Comparison of ENCODE assay signal across 8 mouse cellular contexts in the genomic region with DNA sequence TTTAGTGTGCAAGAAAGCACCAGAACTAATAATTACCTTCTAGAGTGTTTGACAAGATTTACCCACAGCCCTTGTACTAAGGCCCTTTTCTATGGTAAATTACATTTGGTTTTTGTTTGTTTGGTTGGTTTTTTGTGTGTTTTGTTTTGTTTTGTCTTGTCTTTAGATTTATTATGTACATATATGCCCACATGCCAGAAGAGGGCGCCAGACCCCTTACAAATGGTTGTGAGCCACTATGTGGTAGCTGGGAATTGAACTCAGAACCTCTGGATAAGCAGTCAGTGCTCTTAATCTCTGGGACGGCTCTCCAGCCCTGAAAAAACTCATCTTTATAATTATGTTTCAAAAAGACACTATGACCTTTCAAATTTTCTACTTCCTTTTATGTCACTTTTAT. TPM values are rescaled to one million over a fixed set of nuclear protein-coding genes. Genes with fewer than 3 reads are reported as not detected.
DNase-seq lines count a peak whose midpoint lies in the region; ATAC-seq and TF ChIP-seq lines count a peak whose summit lies in the region.

No protein-coding gene starts in this region.

- no peak for TF ChIP-seq EP300 in heart, adult 2 months (IDR thresholded peaks at IDR 0.05; ENCODE audit: insufficient read depth, low read depth, low read length)

- H3K36me3 ChIP-seq in heart, adult 2 months (ENCODE audit: control insufficient read depth, insufficient read depth, low read length): no peaks in the 10 kb centered on the region; the same call in 1 of the 2 replicates

- 19% methylated on average over 2 of the region's 2 CpGs for WGBS in heart, adult 2 months

- TF ChIP-seq CTCF in heart, adult 2 months (IDR thresholded peaks at IDR 0.05): peak; percentile 68

- no peak for ATAC-seq in inflammation-experienced regulatory T-cells, adult 6 months

- intact Hi-C loops in heart, adult 2 months (cut with DNase I): loop anchor here (2.0 to 5.0 kb wide), 2 partner anchors 90 to 194 kb away; a partner anchor contains a TSS
- intact Hi-C loops in heart, postnatal 25 days (cut with DNase I): loop anchor here (2.0 kb wide), 1 partner anchor 194 kb away; no protein-coding TSS in a partner anchor

- no peak overlapping the region for H3K4me3 ChIP-seq in heart, adult 2 months

- H3K79me2 ChIP-seq in heart, adult 2 months (replicated peaks; ENCODE audit: control insufficient read depth, insufficient read depth, low read length): no peaks in the 10 kb centered on the region; the same call in 1 of the 2 replicates

- no peak for DNase-seq in heart, adult 2 months
- no peak for DNase-seq in heart, postnatal 25 days (ENCODE audit: low spot score)
- DNase-seq in right cerebral cortex, adult 18-20 months: peak; percentile 21
- DNase-seq in right cerebral cortex, postnatal 36 days (ENCODE audit: low spot score in 2 of 2): no peak
- peak; percentile 47 for DNase-seq in c-Kit-negative CD71-positive TER-119-positive erythroid progenitor cells, embryonic 14.5 days (ENCODE audit: low read depth, low spot score)
- peak; percentile 57 to 75 for DNase-seq in kidney, postnatal 25 days
- DNase-seq in spleen, adult 12 weeks (ENCODE audit: low spot score): peak; percentile 40

- no peak for TF ChIP-seq POLR2A in heart, adult 2 months (IDR thresholded peaks at IDR 0.05; ENCODE audit: insufficient read depth, low read depth, low read length)

- H3K4me1 ChIP-seq in heart, adult 2 months (ENCODE audit: control insufficient read depth, insufficient read depth, low read length): no peaks in the 10 kb centered on the region

- H3K27ac ChIP-seq in heart, adult 2 months: no peak overlapping the region

- H3K27me3 ChIP-seq in heart, adult 2 months (ENCODE audit: control insufficient read depth, insufficient read depth, low read length): no peaks in the 10 kb centered on the region

- H3K9ac ChIP-seq in heart, adult 2 months (ENCODE audit: low read depth, low read length): no peak overlapping the region

RNA-seq across cellular contexts. Expression of a gene that starts 37.9 kb away (rescaled TPM):
- 100 to 1,000 TPM; 667 to 894 TPM for total RNA-seq in heart, adult 2 months (2021)
- 315 and 368 TPM in 2 replicates for polyA plus RNA-seq in heart, adult 2 months (2012; rRNA removed)
- 100 to 1,000 TPM; 626 to 647 TPM for total RNA-seq in heart, postnatal 25 days (2021)
- polyA plus RNA-seq in inflammation-experienced regulatory T-cells, adult 6 months (2017; shearing (Covaris generic)): not detected

Comparison
In these comparisons a context has a peak if more than half of its experiments do, and no peak if none do; other contexts are left out.
1. DNase-seq: peak in right cerebral cortex, adult 18-20 months (single experiment), c-Kit-negative CD71-positive TER-119-positive erythroid progenitor cells, embryonic 14.5 days (single experiment), kidney, postnatal 25 days (2 of 2) and spleen, adult 12 weeks (single experiment); none in heart, adult 2 months (0 of 2), heart, postnatal 25 days (single experiment) and right cerebral cortex, postnatal 36 days (0 of 2).